Mouse (Mus musculus): Measurements from ENCODE around the gene Serpinb7.
A peak's percentile ranks its signal among the peaks of the same experiment; 100 is the strongest.

Gene Serpinb7

GRCm38 (mm10) chr1:107399355-107399754 is at the start of gene Serpinb7:
Gene Serpinb7, plus strand, starts transcription at chr1:107399655.
- no peak for DNase-seq (ENCODE audit: low spot score)

- no peak for DNase-seq (ENCODE audit: low spot score)
Observed at GRCm38 (mm10) chr1:107350392-107350791, 49.1 kb upstream of the Serpinb7 start.

GRCm38 (mm10) chr1:107351115-107351514 is 48.3 kb upstream of the Serpinb7 start:
- DNase-seq (ENCODE audit: low spot score): no peak

GRCm38 (mm10) chr1:107353046-107353445 is 46.4 kb upstream of the Serpinb7 start:
- no peak for DNase-seq (ENCODE audit: low spot score)

GRCm38 (mm10) chr1:107360898-107361297 is 38.6 kb upstream of the Serpinb7 start, which contains the start of gene Serpinb11:
Gene Serpinb11, plus strand, starts transcription at chr1:107361198.
- no peak for DNase-seq (ENCODE audit: low spot score)

GRCm38 (mm10) chr1:107365973-107366372 is 33.5 kb upstream of the Serpinb7 start:
- DNase-seq (ENCODE audit: low spot score): no peak

GRCm38 (mm10) chr1:107368944-107369343 is 30.5 kb upstream of the Serpinb7 start:
- no peak for DNase-seq (ENCODE audit: low spot score)

- DNase-seq (ENCODE audit: low spot score): no peak
Observed at GRCm38 (mm10) chr1:107376952-107377351, 22.5 kb upstream of the Serpinb7 start.

- no peak for DNase-seq (ENCODE audit: low spot score)
Observed at GRCm38 (mm10) chr1:107378368-107378767, 21.1 kb upstream of the Serpinb7 start.

GRCm38 (mm10) chr1:107381491-107381890 is 18.0 kb upstream of the Serpinb7 start:
- DNase-seq (ENCODE audit: low spot score): no peak

GRCm38 (mm10) chr1:107382404-107382803 is 17.1 kb upstream of the Serpinb7 start:
- no peak for DNase-seq (ENCODE audit: low spot score)

- no peak for DNase-seq (ENCODE audit: low spot score)
Observed at GRCm38 (mm10) chr1:107384532-107384931, 14.9 kb upstream of the Serpinb7 start.

- no peak for DNase-seq (ENCODE audit: low spot score)
Observed at GRCm38 (mm10) chr1:107389753-107390152, 9.7 kb upstream of the Serpinb7 start.

GRCm38 (mm10) chr1:107397481-107397880 is 2.0 kb upstream of the Serpinb7 start:
- no peak for DNase-seq (ENCODE audit: low spot score)

GRCm38 (mm10) chr1:107402082-107402481 is 2.6 kb downstream of the Serpinb7 start:
- DNase-seq (ENCODE audit: low spot score): no peak

- DNase-seq (ENCODE audit: low spot score): no peak
Observed at GRCm38 (mm10) chr1:107414650-107415049, 15.2 kb downstream of the Serpinb7 start.

GRCm38 (mm10) chr1:107422487-107422886 is 23.0 kb downstream of the Serpinb7 start:
- no peak for DNase-seq (ENCODE audit: low spot score)

GRCm38 (mm10) chr1:107431253-107431652 is 31.8 kb downstream of the Serpinb7 start:
- DNase-seq (ENCODE audit: low spot score): no peak

GRCm38 (mm10) chr1:107435528-107435927 is 36.1 kb downstream of the Serpinb7 start:
- no peak for DNase-seq (ENCODE audit: low spot score)

- DNase-seq (ENCODE audit: low spot score): no peak
Observed at GRCm38 (mm10) chr1:107439462-107439861, 40.0 kb downstream of the Serpinb7 start.

GRCm38 (mm10) chr1:107445352-107445751 is 45.9 kb downstream of the Serpinb7 start:
- DNase-seq (ENCODE audit: low spot score): no peak

GRCm38 (mm10) chr1:107447228-107447931 is 47.9 kb downstream of the Serpinb7 start:
- no peak for DNase-seq (ENCODE audit: low spot score)

GRCm38 (mm10) chr1:107479909-107480308 is 80.5 kb downstream of the Serpinb7 start:
- no peak for DNase-seq (ENCODE audit: low spot score)

GRCm38 (mm10) chr1:107481452-107481851 is 82.0 kb downstream of the Serpinb7 start:
- peak; percentile 36 for DNase-seq (ENCODE audit: low spot score)

All from MN1 (cell line).